Mouse (Mus musculus) embryonic facial prominence, embryonic 14.5 days (tissue): ENCODE measurements around the gene Hacd4. TPM values are rescaled to one million over a fixed set of nuclear protein-coding genes. Genes with fewer than 3 reads are reported as not detected.
A peak's percentile ranks its signal among the peaks of the same experiment; 100 is the strongest.

ENCODE experiments used
- ATAC-seq: fragments of 200-750 bp; cut with Nextera tagmentation; 2 replicates; pipeline ENCODE4 v1.8.0; 2017; ENCODE audit warnings: low read depth, moderate number of reproducible peaks, moderate TSS enrichment
- DNase-seq: peaks from one replicate; pipeline ENCODE4 v3.0.0-alpha.2; 2015; ENCODE audit warnings: low spot score
- H3K27ac ChIP-seq: fragments of 300-500 bp; sonication (generic); replicated peaks from 2 replicates; pipeline ENCODE4 v1.5.1; 2014; ENCODE audit warnings: low read depth, mild to moderate bottlenecking, low read length, moderate library complexity
- H3K27me3 ChIP-seq: fragments of 300-500 bp; sonication (generic); replicated peaks from 2 replicates; pipeline ENCODE4 v1.6.1; 2014; ENCODE audit warnings: low read length; ENCODE audit not compliant: control insufficient read depth, insufficient read depth
- H3K36me3 ChIP-seq: fragments of 300-500 bp; sonication (generic); 2 replicates; pipeline ENCODE4 v1.6.1; 2014; ENCODE audit warnings: low read length, mixed read lengths; ENCODE audit not compliant: control insufficient read depth, insufficient read depth
- H3K4me1 ChIP-seq: fragments of 300-500 bp; sonication (generic); 2 replicates; pipeline ENCODE4 v1.6.1; 2014; ENCODE audit warnings: antibody characterized with exemption, low read length; ENCODE audit not compliant: control insufficient read depth, insufficient read depth
- H3K4me2 ChIP-seq: fragments of 300-500 bp; sonication (generic); 2 replicates; pipeline ENCODE4 v1.6.1; 2014; ENCODE audit warnings: low read depth, mild to moderate bottlenecking, low read length, moderate library complexity, mixed read lengths
- H3K4me3 ChIP-seq: fragments of 300-500 bp; sonication (generic); 2 replicates; pipeline ENCODE4 v1.5.1; 2014; ENCODE audit warnings: low read depth, mild to moderate bottlenecking, low read length
- H3K9ac ChIP-seq: fragments of 300-500 bp; sonication (generic); 2 replicates; pipeline ENCODE4 v1.6.1; 2014; ENCODE audit warnings: low read depth, mild to moderate bottlenecking, low read length, moderate library complexity, mixed read lengths
- H3K9me3 ChIP-seq: fragments of 300-500 bp; sonication (generic); 2 replicates; pipeline ENCODE4 v1.6.1; 2016; ENCODE audit warnings: low read length; ENCODE audit not compliant: control insufficient read depth
- WGBS: fragments of 180-500 bp; shearing (Covaris S2); extraction: QIAGEN DNeasy Blood & Tissue Kit; methylation state at CpG from one replicate; pipeline ENCODE4 v1.1.7; 2014; 5-methylcytosine and 5-hydroxymethylcytosine counted together
- polyA plus RNA-seq: library from polyadenylated mRNA; unstranded; fragments of >200 nt; fragmentation: Nextera tagmentation; extraction: Ambion mirVana; gene quantifications from 2 replicates; pipeline ENCODE4 v1.2.1, GENCODE M21; 2014

The Hacd4 gene
- polyA plus RNA-seq, 1 experiment from 2014 or later = 11.8 TPM

GRCm38 (mm10) chr4:88440814-88441213 is 2.1 kb upstream of the Hacd4 start:
- Histone ChIP-seq H3K9me3 (no peaks in the 10 kb centered on the region), H3K27me3 (no peaks in the 10 kb centered on the region), H3K4me1 (peaks cover 24% of the 10 kb centered on the region), H3K36me3 (no peaks in the 10 kb centered on the region), H3K27ac (no peak overlapping the region), H3K4me2 (no peak overlapping the region), H3K9ac (no peak overlapping the region), H3K4me3 (no peak overlapping the region)
- DNase-seq (no peak), ATAC-seq (no peak)
- WGBS = 91% methylated on average over 7 of the region's 7 CpGs

- 76% methylated on average over 6 of the region's 6 CpGs for WGBS
- Histone ChIP-seq H3K9me3 (no peaks in the 10 kb centered on the region), H3K36me3 (no peaks in the 10 kb centered on the region)
These were observed 968 bp upstream of the Hacd4 start for GRCm38 (mm10) chr4:88439669-88440123.

GRCm38 (mm10) chr4:88438990-88439329 is 232 bp upstream of the Hacd4 start:
- no peak for DNase-seq
- no peaks in the 10 kb centered on the region for H3K36me3 ChIP-seq
- peaks cover 24% of the 10 kb centered on the region for H3K4me1 ChIP-seq
- ATAC-seq = 0 out of 2 replicates have a peak, but pooled peaks have one; percentile 44
- WGBS = 10% methylated on average over 4 of the region's 4 CpGs
- H3K9ac ChIP-seq = peak overlapping the region; percentile 65
- peak overlapping the region; percentile 44 for H3K4me3 ChIP-seq
- H3K9me3 ChIP-seq = no peaks in the 10 kb centered on the region
- no peaks in the 10 kb centered on the region for H3K27me3 ChIP-seq
- H3K4me2 ChIP-seq = peak overlapping the region; percentile 79
- H3K27ac ChIP-seq = 0 out of 2 replicates have a peak overlapping the region, but pooled peaks have one; percentile 28

More at GRCm38 (mm10) chr4:88439669-88440123, 968 bp upstream of the Hacd4 start:
- Histone ChIP-seq H3K4me1 (peaks cover 24% of the 10 kb centered on the region), H3K4me3 (no peak overlapping the region), H3K9ac (no peak overlapping the region), H3K27me3 (no peaks in the 10 kb centered on the region), H3K27ac (no peak overlapping the region), H3K4me2 (no peak overlapping the region)
- ATAC-seq (no peak), DNase-seq (no peak)

GRCm38 (mm10) chr4:88437917-88438316 is 811 bp downstream of the Hacd4 start:
- Histone ChIP-seq H3K9ac (peak overlapping the region; percentile 65), H3K27ac (peak overlapping the region; percentile 61; the same call in 1 of the 2 replicates), H3K27me3 (no peaks in the 10 kb centered on the region), H3K4me3 (peak overlapping the region; percentile 44), H3K9me3 (no peaks in the 10 kb centered on the region), H3K36me3 (no peaks in the 10 kb centered on the region), H3K4me1 (peaks cover 24% of the 10 kb centered on the region), H3K4me2 (peak overlapping the region; percentile 79)
- DNase-seq (no peak), ATAC-seq (no peak)
- 48% methylated on average over 2 of the region's 2 CpGs for WGBS

GRCm38 (mm10) chr4:88437166-88437565 is 1.6 kb downstream of the Hacd4 start:
- WGBS = 43% methylated on average over 3 of the region's 3 CpGs
- peak overlapping the region; percentile 7; the same call in 1 of the 2 replicates for H3K4me2 ChIP-seq

GRCm38 (mm10) chr4:88436593-88437165 is 2.0 kb downstream of the Hacd4 start:
- H3K4me1 ChIP-seq = peaks cover 24% of the 10 kb centered on the region
- H3K4me2 ChIP-seq = no peak overlapping the region
- H3K4me3 ChIP-seq = no peak overlapping the region
- no peaks in the 10 kb centered on the region for H3K36me3 ChIP-seq
- no peaks in the 10 kb centered on the region for H3K27me3 ChIP-seq
- no peaks in the 10 kb centered on the region for H3K9me3 ChIP-seq
- no peak for ATAC-seq
- WGBS = 60% methylated on average over 6 of the region's 6 CpGs
- DNase-seq = no peak
- no peak overlapping the region for H3K9ac ChIP-seq
- H3K27ac ChIP-seq = peak overlapping the region; percentile 55; the same call in 1 of the 2 replicates

More at GRCm38 (mm10) chr4:88437166-88437565, 1.6 kb downstream of the Hacd4 start:
- H3K4me1 ChIP-seq = peaks cover 24% of the 10 kb centered on the region
- peak; percentile 52 for DNase-seq
- H3K4me3 ChIP-seq = no peak overlapping the region
- no peak for ATAC-seq
- no peak overlapping the region for H3K9ac ChIP-seq
- H3K9me3 ChIP-seq = no peaks in the 10 kb centered on the region
- no peaks in the 10 kb centered on the region for H3K27me3 ChIP-seq
- no peaks in the 10 kb centered on the region for H3K36me3 ChIP-seq
- peak overlapping the region; percentile 55; the same call in 1 of the 2 replicates for H3K27ac ChIP-seq

- H3K4me2 ChIP-seq = no peak overlapping the region
- no peak for ATAC-seq
- WGBS = 74% methylated on average over 8 of the region's 8 CpGs
These were observed 6.2 kb downstream of the Hacd4 start for GRCm38 (mm10) chr4:88432412-88433024.

GRCm38 (mm10) chr4:88427630-88428239 is 11.0 kb downstream of the Hacd4 start:
- peak; percentile 67 for DNase-seq
- ATAC-seq = 0 out of 2 replicates have a peak, but pooled peaks have one; percentile 57
- no peaks in the 10 kb centered on the region for H3K9me3 ChIP-seq
- no peak overlapping the region for H3K4me2 ChIP-seq
- 50% methylated on average over 2 of the region's 2 CpGs for WGBS
- no peaks in the 10 kb centered on the region for H3K36me3 ChIP-seq
- H3K27ac ChIP-seq = peak overlapping the region; percentile 50
- H3K4me1 ChIP-seq = peaks cover 8% of the 10 kb centered on the region; the same call in 1 of the 2 replicates
- no peaks in the 10 kb centered on the region for H3K27me3 ChIP-seq
- H3K4me3 ChIP-seq = no peak overlapping the region
- no peak overlapping the region for H3K9ac ChIP-seq

More at GRCm38 (mm10) chr4:88432412-88433024, 6.2 kb downstream of the Hacd4 start:
- H3K4me1 ChIP-seq = peaks cover 12% of the 10 kb centered on the region
- H3K9me3 ChIP-seq = no peaks in the 10 kb centered on the region
- H3K9ac ChIP-seq = no peak overlapping the region
- no peaks in the 10 kb centered on the region for H3K27me3 ChIP-seq
- H3K4me3 ChIP-seq = no peak overlapping the region
- no peaks in the 10 kb centered on the region for H3K36me3 ChIP-seq
- no peak overlapping the region for H3K27ac ChIP-seq
- no peak for DNase-seq
